Mouse (Mus musculus) induced T-regulatory cell, adult 2 months (primary cell): ENCODE data around the gene Cd101.

Experiments
- DNase-seq: peaks from one replicate; pipeline ENCODE4 v3.0.0-alpha.2; 2012; ENCODE audit warnings: low read depth

Cd101 gene

DNA sequence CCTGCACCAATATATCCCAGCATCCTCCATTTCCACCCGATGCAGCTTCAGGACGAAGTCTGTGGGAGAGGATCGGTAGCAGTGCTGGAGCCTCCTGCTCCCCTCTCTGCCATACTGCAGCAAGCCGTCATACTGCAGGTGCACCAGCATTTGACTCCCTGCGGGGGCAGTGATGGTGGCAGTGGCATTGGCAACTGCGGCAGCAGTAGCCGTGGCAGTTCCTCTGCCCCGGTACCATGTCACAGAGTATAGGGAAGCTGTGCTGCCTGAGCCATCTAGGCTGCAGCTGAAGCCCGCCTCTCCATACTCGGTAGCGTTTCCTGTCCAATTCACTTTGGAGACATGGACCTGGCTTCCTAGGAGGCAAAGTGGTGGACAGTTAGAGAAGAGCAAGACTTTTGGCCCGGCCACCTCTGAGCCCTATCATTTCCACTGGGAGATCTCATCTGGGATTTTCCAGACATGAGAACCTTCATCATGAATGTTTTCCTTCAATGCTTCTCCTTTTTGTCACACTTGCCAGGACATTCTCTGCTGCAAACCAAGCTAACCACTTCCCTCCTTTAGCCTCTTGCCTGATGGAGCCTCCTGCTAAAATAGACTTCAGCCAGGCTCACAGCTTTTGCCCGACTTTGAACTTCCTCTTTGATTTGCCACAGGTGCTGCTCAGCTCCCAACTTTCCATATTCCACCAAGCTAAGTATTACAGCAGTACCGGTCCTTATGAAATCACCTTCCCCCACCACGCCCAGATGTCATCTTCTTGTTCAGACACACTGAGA, 25.6 kb downstream of the Cd101 start:
- DNase-seq, result no peak

GRCm38 (mm10) chr3:100999732-101000131, 29.6 kb downstream of the Cd101 start:
- DNase-seq, result no peak

DNA sequence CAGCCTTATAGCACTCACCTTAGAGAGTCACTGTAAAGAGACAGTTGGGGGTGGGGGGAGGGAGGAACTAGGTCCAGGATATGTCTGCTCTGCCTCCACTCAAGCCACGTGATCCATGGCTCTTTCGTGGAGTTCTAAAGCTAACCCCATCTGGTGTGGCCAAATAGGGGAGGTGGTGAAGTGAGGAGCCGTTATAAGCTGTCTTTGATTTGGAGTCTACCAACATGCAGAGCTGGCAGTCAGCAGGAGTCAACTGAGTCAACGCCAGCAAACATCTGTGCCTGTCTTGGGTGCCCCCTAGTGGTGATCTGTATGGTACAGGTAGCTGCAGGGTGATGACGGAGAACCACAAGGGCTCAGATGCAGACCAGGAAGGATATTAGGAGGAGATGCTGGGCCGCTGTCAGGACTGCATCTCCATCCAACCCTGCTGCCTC, 30.4 kb downstream of the Cd101 start:
- DNase-seq, result peak; percentile 95

DNA sequence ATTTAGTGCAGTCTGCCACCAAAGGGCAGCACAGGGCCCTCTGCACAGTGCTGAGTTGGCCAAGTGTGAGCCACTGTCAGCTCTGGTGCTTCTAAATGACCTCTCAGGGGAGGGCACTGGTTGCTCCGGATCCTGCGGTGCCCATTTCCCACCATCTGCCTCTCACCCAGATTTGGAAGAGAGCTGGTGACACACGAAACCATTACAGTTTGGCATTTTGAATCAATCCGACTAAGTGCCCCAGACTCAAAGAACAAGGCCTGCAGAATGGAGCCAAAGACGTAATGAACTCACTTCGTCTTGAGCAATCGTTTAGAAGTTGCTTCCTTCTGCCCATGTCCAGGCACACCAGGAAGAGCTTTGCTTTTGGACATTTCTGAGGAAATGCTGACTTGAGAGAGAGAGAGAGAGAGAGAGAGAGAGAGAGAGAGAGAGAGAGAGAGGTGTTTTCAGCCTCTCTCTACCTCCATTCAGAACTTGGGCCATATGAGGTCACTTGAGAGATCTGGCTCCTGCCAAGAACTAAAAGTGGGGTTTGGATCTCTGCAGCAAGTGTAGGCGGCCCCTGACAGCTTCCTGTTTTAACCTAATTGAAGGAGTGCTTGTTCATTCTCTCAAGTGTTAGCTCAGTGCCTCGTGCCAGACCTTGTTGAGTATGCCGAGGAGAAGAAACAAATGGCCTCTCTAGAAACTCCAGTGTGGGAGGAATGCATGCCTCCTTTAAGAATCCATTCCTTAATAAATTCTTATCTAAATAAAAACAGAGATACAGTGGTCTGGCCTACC, 31.4 kb downstream of the Cd101 start:
- no peak for DNase-seq

DNA sequence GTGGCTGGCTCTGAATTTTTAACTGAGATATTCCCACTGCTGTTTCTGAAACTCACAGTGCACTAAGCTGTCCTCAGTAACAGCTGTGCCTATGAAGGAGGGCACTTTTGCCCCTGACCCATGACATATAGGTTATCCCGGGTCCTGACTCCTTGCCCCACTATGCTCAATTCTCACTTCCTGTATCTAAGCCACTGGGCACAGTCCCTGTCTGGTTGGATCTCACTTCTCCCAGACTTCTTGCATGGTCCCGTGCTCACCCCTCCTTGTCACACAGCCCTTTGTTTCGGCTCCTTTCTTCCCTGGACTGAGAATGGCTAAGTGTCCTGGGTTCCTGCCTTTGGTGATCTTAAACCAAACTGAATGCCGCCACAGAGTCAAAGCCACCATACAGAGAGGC, 35.1 kb downstream of the Cd101 start:
- no peak for DNase-seq

- no peak for DNase-seq
These were observed 35.6 kb downstream of the Cd101 start for GRCm38 (mm10) chr3:100993718-100994117.

DNA sequence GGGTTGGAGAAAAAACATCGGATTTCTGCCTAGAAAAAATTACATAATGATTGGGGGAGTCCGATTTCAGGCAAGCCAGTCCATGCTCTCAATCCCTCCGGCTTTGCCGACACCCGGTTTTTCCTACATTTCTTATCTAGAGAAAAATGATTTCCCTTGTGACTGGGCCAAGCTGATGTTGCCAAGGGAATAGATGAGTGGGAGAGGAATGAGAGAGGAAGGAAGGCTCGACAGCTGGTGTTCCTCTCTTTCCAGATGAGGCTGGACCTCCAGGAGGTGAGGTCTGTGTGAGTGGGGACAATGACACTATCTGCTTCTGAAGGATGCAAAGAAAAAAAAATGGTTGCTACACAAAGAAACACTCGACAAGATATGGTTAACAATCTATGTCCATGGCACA, 36.2 kb downstream of the Cd101 start:
- DNase-seq, result no peak

GRCm38 (mm10) chr3:100990231-100990630, 39.1 kb downstream of the Cd101 start:
- no peak for DNase-seq

DNA sequence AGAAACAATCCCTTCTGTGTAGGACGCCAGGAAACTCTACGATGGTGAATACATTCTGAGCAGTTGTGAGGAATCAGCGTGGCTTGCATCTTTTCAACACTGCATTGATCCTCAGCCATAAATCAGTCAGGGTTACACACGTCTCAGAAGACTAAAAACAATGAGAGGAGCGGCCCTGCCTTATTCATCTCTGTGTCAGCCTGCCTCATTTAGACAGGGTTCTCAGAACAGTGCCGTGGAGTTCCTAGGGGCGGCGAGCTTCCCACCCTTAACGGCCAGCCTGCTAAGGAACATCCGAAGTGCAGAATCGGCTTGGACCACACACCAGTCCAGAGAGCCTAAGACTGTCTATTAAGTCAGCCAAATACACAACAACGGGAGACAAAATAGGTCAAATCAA, 39.9 kb downstream of the Cd101 start:
- no peak for DNase-seq

DNA sequence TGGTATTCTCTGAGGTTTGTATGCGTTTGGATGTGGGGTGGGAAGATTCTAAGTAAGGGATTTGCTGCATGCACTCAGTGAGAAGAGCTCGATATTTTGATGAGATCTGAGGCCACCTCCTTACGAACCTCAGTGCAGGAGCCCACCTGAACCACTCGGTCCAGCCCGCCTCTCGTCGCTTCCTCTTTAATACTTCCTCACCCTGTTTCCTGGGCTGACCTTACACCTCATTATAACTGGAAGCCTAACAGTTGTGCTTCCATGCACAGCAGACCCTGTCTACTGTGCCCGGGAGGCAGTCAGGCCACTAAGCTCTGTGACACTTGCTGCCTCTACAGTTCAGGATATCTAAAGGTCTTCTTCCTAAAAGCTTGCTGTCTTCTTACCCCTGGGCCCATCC, 50.1 kb downstream of the Cd101 start:
- no peak for DNase-seq

- peak; percentile 78 for DNase-seq
These were observed 55.5 kb downstream of the Cd101 start for GRCm38 (mm10) chr3:100973906-100974305.

DNA sequence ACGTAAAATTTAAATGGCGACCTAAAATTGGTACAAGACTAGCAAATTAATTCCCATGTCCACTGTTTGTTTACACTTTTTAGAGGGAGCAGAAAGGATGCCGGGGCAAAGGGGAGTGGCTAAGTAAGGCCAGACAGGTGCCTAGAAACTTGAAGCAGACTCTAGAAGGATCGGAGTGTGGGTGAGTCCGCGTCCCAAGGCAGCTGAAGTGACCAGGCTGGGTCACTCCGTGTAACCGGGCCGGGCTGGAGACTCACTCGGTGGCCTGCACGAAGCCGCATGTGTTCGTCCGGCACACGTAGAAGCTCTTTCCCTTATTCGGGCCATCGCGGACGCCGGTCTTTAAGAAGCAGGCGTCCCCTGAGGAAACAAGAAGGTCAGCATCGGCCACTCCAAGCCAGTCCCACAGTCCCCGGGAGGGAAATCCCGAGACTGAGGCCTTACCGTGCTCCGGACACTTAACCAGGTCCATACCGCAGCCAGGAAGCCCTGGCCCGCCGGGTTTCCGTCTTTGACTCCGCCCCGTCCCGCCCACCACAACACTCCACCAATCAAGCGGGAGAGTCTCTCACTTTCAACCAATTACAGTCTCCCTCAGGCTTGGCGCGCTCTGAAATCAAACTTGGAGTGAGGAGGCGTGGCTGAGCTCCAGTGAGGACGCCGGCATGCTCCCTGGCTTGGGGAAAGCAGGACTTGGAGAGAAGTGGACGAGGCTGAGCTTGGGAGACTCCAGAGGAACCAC, 60.0 kb downstream of the Cd101 start, which contains the start of gene Ttf2:
TSS of gene Ttf2 (minus strand) at position 488 of the 742 bp plus-strand sequence.
- peak; percentile 97 for DNase-seq

DNA sequence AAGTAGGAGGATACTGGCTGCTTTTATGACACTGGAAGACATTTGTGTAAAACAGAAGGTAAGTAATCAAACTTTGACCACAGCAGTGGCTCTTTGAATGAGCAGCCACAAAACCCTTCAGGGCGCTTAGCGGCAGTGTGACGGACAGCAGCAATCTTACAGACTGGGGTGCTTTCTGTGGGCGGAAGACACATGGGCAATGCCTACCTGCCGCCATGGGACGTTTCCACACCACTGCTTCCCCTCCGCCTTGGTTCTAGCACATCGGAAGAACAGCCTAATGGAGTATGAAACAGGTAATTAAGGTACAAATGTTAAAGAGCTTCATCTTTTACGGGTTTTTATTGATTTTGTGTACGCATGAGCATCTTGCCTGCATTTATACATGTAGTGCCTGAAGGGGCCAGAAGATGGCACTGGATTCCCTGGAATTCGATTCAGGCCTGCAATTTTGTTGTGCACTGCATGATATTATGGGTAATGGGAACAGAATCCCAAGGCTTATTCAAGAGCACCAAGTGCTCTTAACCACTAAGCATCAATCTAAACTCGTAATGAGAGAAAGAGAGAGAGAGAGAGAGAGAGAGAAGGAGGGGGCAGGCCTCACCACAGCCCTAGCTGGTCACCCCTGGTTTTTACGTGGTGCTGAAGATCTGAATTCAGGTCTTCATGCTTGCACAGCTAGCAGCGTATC, 65.4 kb downstream of the Cd101 start:
- DNase-seq, result peak; percentile 57

GRCm38 (mm10) chr3:100961501-100961900, 67.9 kb downstream of the Cd101 start:
- no peak for DNase-seq

- DNase-seq, result no peak
These were observed 68.3 kb downstream of the Cd101 start for GRCm38 (mm10) chr3:100961007-100961406.

- DNase-seq, result peak; percentile 18
These were observed 74.7 kb downstream of the Cd101 start for GRCm38 (mm10) chr3:100954616-100955015.

DNA sequence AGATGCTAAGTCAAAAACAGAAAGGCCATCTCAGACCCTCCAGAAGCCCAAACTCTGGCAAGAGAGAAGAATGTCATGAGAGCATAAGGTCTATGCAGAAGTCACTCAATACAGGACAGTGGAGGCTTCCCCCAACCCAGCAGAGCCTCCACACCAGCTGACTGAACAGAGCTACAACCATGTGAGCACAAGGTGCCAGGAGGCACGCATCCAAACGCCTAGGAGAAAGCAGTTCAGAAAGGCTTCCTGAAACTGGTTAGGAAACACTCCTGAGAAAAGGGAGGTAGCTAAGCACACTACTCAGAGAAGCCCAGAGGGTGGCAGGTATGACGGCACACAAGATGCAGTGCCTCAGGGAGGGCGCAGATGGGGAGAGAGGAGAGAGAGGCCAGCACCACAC, 77.8 kb downstream of the Cd101 start:
- DNase-seq, result no peak

- no peak for DNase-seq
These were observed 82.1 kb downstream of the Cd101 start for GRCm38 (mm10) chr3:100947286-100947685.
